11 mouse cellular contexts compared by ENCODE assay signal in the genomic region with DNA sequence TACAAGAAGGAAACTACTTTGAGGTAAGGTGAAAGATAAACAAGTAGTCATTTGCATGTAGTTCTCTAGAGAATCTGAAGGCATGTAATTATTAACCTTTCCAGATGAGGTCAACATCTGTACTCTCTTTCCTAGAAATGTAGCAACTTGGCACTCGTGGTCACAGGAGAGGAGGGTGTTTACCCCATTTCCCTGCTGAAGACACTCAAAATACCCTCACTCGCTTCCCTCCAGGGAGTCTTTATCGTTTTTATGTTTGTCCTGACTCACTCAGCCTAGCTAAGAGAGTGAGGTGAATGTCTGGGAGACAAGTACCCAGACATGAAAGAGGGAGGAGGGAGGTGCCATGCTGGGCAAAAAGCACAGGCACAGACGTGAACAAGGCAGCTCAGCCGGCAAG.
DNase-seq lines count a peak whose midpoint lies in the region; ATAC-seq and TF ChIP-seq lines count a peak whose summit lies in the region.
"Had no signal": no experiment of that assay in that cellular context is flagged by ENCODE, and none has a peak within 500 bp of the region (broad histone marks: within the 10 kb centered on the region; RNA-seq: fewer than 3 reads in every experiment).

No protein-coding gene starts in this region.

- no peak overlapping the region for H3K4me3 ChIP-seq in heart, embryonic 16.5 days (ENCODE audit: low read length)
- H3K4me3 ChIP-seq in midbrain, embryonic 15.5 days, result no peak overlapping the region
- H3K4me3 ChIP-seq in midbrain, postnatal 0 days (ENCODE audit: low read depth, low read length), result no peak overlapping the region

- H3K9me3 ChIP-seq in heart, embryonic 16.5 days (replicated peaks; ENCODE audit: control insufficient read depth, low read length), result no peaks in the 10 kb centered on the region
- no peaks in the 10 kb centered on the region for H3K9me3 ChIP-seq in midbrain, embryonic 15.5 days
- no peaks in the 10 kb centered on the region for H3K9me3 ChIP-seq in midbrain, postnatal 0 days (ENCODE audit: low read length)
- H3K9me3 ChIP-seq: G1E had no signal

- no peak for ATAC-seq in heart, embryonic 16.5 days (replicated peaks; ENCODE audit: extremely low read depth, insufficient read depth, low FRiP score)
- ATAC-seq in midbrain, embryonic 15.5 days (replicated peaks), result 0 out of 2 replicates have a peak, but pooled peaks have one; percentile 14
- ATAC-seq in midbrain, postnatal 0 days (ENCODE audit: low FRiP score), result no peak
- no peak for ATAC-seq in CD4-positive, CD25-positive, alpha-beta regulatory T cell, adult 4 months
- ATAC-seq in megakaryocyte-erythroid progenitor cell, adult 5-6 weeks (replicated peaks; ENCODE audit: low FRiP score, low TSS enrichment, poor library complexity, severe bottlenecking), result no peak

- no peak for TF ChIP-seq CTCF in midbrain, postnatal 0 days (IDR thresholded peaks at IDR 0.05)

- intact Hi-C loops in heart, postnatal 36 days (cut with DNase I), result no loop called here

- H3K4me1 ChIP-seq in heart, embryonic 16.5 days (ENCODE audit: control insufficient read depth, insufficient read depth, low read length), result peaks cover 74% of the 10 kb centered on the region
- peaks cover 14% of the 10 kb centered on the region for H3K4me1 ChIP-seq in midbrain, embryonic 15.5 days
- no peaks in the 10 kb centered on the region; the same call in 1 of the 2 replicates for H3K4me1 ChIP-seq in midbrain, postnatal 0 days (ENCODE audit: insufficient read depth, low read length)

- H3K27ac ChIP-seq in heart, embryonic 16.5 days (ENCODE audit: low read length), result peak overlapping the region; percentile 99
- H3K27ac ChIP-seq in midbrain, embryonic 15.5 days, result peak overlapping the region; percentile 47; the same call in 1 of the 2 replicates
- no peak overlapping the region for H3K27ac ChIP-seq in midbrain, postnatal 0 days (ENCODE audit: low read depth, low read length)

- no peak for DNase-seq in heart, postnatal 36 days
- DNase-seq in midbrain, postnatal 0 days (ENCODE audit: low spot score), result no peak
- DNase-seq in kidney, postnatal 36 days, result peak; percentile 32 to 47
- no peak for DNase-seq in ovary, postnatal 14 days (ENCODE audit: low spot score)
- DNase-seq: retina, postnatal 1 day; thymus, adult 2 months had no signal

- no peaks in the 10 kb centered on the region; the same call in 1 of the 2 replicates for H3K36me3 ChIP-seq in heart, embryonic 16.5 days (ENCODE audit: control insufficient read depth, insufficient read depth)
- no peaks in the 10 kb centered on the region for H3K36me3 ChIP-seq in midbrain, embryonic 15.5 days (replicated peaks)
- H3K36me3 ChIP-seq in midbrain, postnatal 0 days (ENCODE audit: insufficient read depth, low read length), result no peaks in the 10 kb centered on the region
- H3K36me3 ChIP-seq: G1E had no signal

- no peaks in the 10 kb centered on the region for H3K27me3 ChIP-seq in heart, embryonic 16.5 days (ENCODE audit: control insufficient read depth, insufficient read depth, low read length)
- no peaks in the 10 kb centered on the region for H3K27me3 ChIP-seq in midbrain, embryonic 15.5 days (replicated peaks)
- no peaks in the 10 kb centered on the region for H3K27me3 ChIP-seq in midbrain, postnatal 0 days (ENCODE audit: insufficient read depth, low read length)

- H3K4me2 ChIP-seq in heart, embryonic 16.5 days (ENCODE audit: low read depth, low read length), result no peak overlapping the region
- no peak overlapping the region for H3K4me2 ChIP-seq in midbrain, embryonic 15.5 days
- H3K4me2 ChIP-seq in midbrain, postnatal 0 days (ENCODE audit: low read depth, low read length, poor library complexity, severe bottlenecking), result no peak overlapping the region

- WGBS in heart, embryonic 16.5 days, result 23% methylated on average over 5 of the region's 5 CpGs
- 33% methylated on average over 5 of the region's 5 CpGs for WGBS in midbrain, embryonic 15.5 days
- WGBS in midbrain, postnatal 0 days, result 24% methylated on average over 5 of the region's 5 CpGs

- peak overlapping the region; percentile 68 for H3K9ac ChIP-seq in heart, embryonic 16.5 days (ENCODE audit: low read length)
- no peak overlapping the region for H3K9ac ChIP-seq in midbrain, embryonic 15.5 days
- H3K9ac ChIP-seq in midbrain, postnatal 0 days (replicated peaks; ENCODE audit: low read length, poor library complexity, severe bottlenecking), result no peak overlapping the region

Comparison
In these comparisons a context has a peak if more than half of its experiments do, and no peak if none do; other contexts are left out.
1. DNase-seq: peak in kidney, postnatal 36 days (2 of 2); none in heart, postnatal 36 days (0 of 2), midbrain, postnatal 0 days (single experiment) and ovary, postnatal 14 days (single experiment).